Mouse (Mus musculus) adrenal gland, adult (tissue): ENCODE measurements around the gene Snrpd2.

Experiments
- DNase-seq, 2 experiments: peaks; one replicate each; pipeline ENCODE4 v3.0.0; 2022 to 2023; ENCODE audit warnings: low spot score in 1 of 2; ENCODE audit not compliant: inconsistent age in 2 of 2

Snrpd2 gene

GRCm38 (mm10) chr7:19176516-19176947 lies 27.0 kb downstream of the Snrpd2 start:
- peak in 1 of 2 experiments; percentile 57 for DNase-seq

- DNase-seq = peak in 1 of 2 experiments; percentile 67
Observed at GRCm38 (mm10) chr7:19177216-19177615, 27.7 kb downstream of the Snrpd2 start.

GRCm38 (mm10) chr7:19178035-19178434 lies 28.5 kb downstream of the Snrpd2 start:
- no peak for DNase-seq

- DNase-seq = peak; percentile 80 to 94
Observed at GRCm38 (mm10) chr7:19178443-19179092, 29.0 kb downstream of the Snrpd2 start.

- DNase-seq = peak; percentile 79 to 85
Observed at GRCm38 (mm10) chr7:19179173-19179572, 29.7 kb downstream of the Snrpd2 start.

- no peak for DNase-seq
Observed at GRCm38 (mm10) chr7:19179936-19180335, 30.4 kb downstream of the Snrpd2 start.

- DNase-seq = peak; percentile 60 to 86
Observed at GRCm38 (mm10) chr7:19180862-19181429, 31.4 kb downstream of the Snrpd2 start.

GRCm38 (mm10) chr7:19184250-19184649 lies 34.7 kb downstream of the Snrpd2 start:
- no peak for DNase-seq

GRCm38 (mm10) chr7:19184758-19185157 lies 35.2 kb downstream of the Snrpd2 start:
- DNase-seq = no peak

- DNase-seq = no peak
Observed at GRCm38 (mm10) chr7:19194676-19195075, 45.2 kb downstream of the Snrpd2 start.

GRCm38 (mm10) chr7:19196676-19197075 lies 47.2 kb downstream of the Snrpd2 start:
- DNase-seq = peak; percentile 30 to 80

GRCm38 (mm10) chr7:19197985-19198384 lies 48.5 kb downstream of the Snrpd2 start:
- DNase-seq = peak in 1 of 2 experiments; percentile 68

GRCm38 (mm10) chr7:19201660-19202059 lies 52.1 kb downstream of the Snrpd2 start:
- DNase-seq = no peak

- DNase-seq = no peak
Observed at GRCm38 (mm10) chr7:19202065-19202850, 52.7 kb downstream of the Snrpd2 start.
